ENCODE assay signal across 13 mouse cellular contexts in genomic region chr16:7345298-7345697, GRCm38 (mm10).
"Had no signal": no experiment of that assay in that cellular context is flagged by ENCODE, and none has a peak within 500 bp of the region (broad histone marks: within the 10 kb centered on the region; RNA-seq: fewer than 3 reads in every experiment).

No protein-coding gene starts in this region.

- H3K4me2 ChIP-seq: kidney, embryonic 15.5 days; midbrain, embryonic 12.5 days had no signal

- H3K4me1 ChIP-seq: kidney, embryonic 15.5 days; midbrain, embryonic 12.5 days had no signal

- H3K27ac ChIP-seq: kidney, embryonic 15.5 days; limb, embryonic 13.5 days; liver, embryonic 14.5 days; midbrain, embryonic 12.5 days had no signal

- H3K9me3 ChIP-seq: kidney, embryonic 15.5 days; limb, embryonic 13.5 days; midbrain, embryonic 12.5 days had no signal

- H3K27me3 ChIP-seq: kidney, embryonic 15.5 days; limb, embryonic 13.5 days; midbrain, embryonic 12.5 days had no signal

- DNase-seq: kidney, postnatal 25 days; left cerebral cortex, postnatal 4 days; lung, adult 18-20 months; retina, postnatal 1 day; right cerebral cortex, postnatal 4 days; spleen, adult 18-20 months; thymus, adult 18-20 months; thymus, postnatal 14 days had no signal

- H3K4me3 ChIP-seq: kidney, embryonic 15.5 days; limb, embryonic 13.5 days; midbrain, embryonic 12.5 days had no signal

- H3K9ac ChIP-seq: kidney, embryonic 15.5 days; limb, embryonic 13.5 days; liver, embryonic 14.5 days; midbrain, embryonic 12.5 days had no signal

- H3K36me3 ChIP-seq: kidney, embryonic 15.5 days; limb, embryonic 13.5 days; midbrain, embryonic 12.5 days had no signal

- ATAC-seq: midbrain, embryonic 16.5 days had no signal
